Mouse (Mus musculus): ENCODE data around the gene Celsr3. TPM values are rescaled to one million over a fixed set of nuclear protein-coding genes. Genes with fewer than 3 reads are reported as not detected.
A peak's percentile ranks its signal among the peaks of the same experiment; 100 is the strongest.

Gene Celsr3
- total RNA-seq (2017) = 0.10 and 0.23 TPM in 2 replicates

GRCm38 (mm10) chr9:108825820-108826699, at the start of gene Celsr3:
Gene Celsr3, plus strand, starts transcription at chr9:108826320.
- ATAC-seq (replicated peaks; ENCODE audit: low read depth, poor library complexity, severe bottlenecking) = peak; percentile 63

- ATAC-seq (replicated peaks; ENCODE audit: low read depth, poor library complexity, severe bottlenecking) = no peak
Measured at GRCm38 (mm10) chr9:108776614-108777013, 49.5 kb upstream of the Celsr3 start.

GRCm38 (mm10) chr9:108777276-108777675, 48.8 kb upstream of the Celsr3 start:
- no peak for ATAC-seq (replicated peaks; ENCODE audit: low read depth, poor library complexity, severe bottlenecking)

GRCm38 (mm10) chr9:108780959-108781358, 45.2 kb upstream of the Celsr3 start:
- ATAC-seq (replicated peaks; ENCODE audit: low read depth, poor library complexity, severe bottlenecking) = no peak

GRCm38 (mm10) chr9:108781891-108782290, 44.2 kb upstream of the Celsr3 start:
- no peak for ATAC-seq (replicated peaks; ENCODE audit: low read depth, poor library complexity, severe bottlenecking)

GRCm38 (mm10) chr9:108782836-108783547, 43.1 kb upstream of the Celsr3 start:
- ATAC-seq (replicated peaks; ENCODE audit: low read depth, poor library complexity, severe bottlenecking) = no peak; the same call in 1 of the 2 replicates

GRCm38 (mm10) chr9:108783548-108784463, 42.3 kb upstream of the Celsr3 start, which contains the start of gene Ip6k2:
Gene Ip6k2, plus strand, starts transcription at chr9:108783796.
- peak; percentile 100 for ATAC-seq (replicated peaks; ENCODE audit: low read depth, poor library complexity, severe bottlenecking)

- no peak for ATAC-seq (replicated peaks; ENCODE audit: low read depth, poor library complexity, severe bottlenecking)
Measured at GRCm38 (mm10) chr9:108785416-108785815, 40.7 kb upstream of the Celsr3 start.

- ATAC-seq (replicated peaks; ENCODE audit: low read depth, poor library complexity, severe bottlenecking) = no peak
Measured at GRCm38 (mm10) chr9:108786494-108786893, 39.6 kb upstream of the Celsr3 start.

- ATAC-seq (replicated peaks; ENCODE audit: low read depth, poor library complexity, severe bottlenecking) = no peak
Measured at GRCm38 (mm10) chr9:108787080-108787479, 39.0 kb upstream of the Celsr3 start.

GRCm38 (mm10) chr9:108788713-108789112, 37.4 kb upstream of the Celsr3 start:
- no peak for ATAC-seq (replicated peaks; ENCODE audit: low read depth, poor library complexity, severe bottlenecking)

GRCm38 (mm10) chr9:108792307-108792706, 33.8 kb upstream of the Celsr3 start:
- ATAC-seq (replicated peaks; ENCODE audit: low read depth, poor library complexity, severe bottlenecking) = 0 out of 2 replicates have a peak, but pooled peaks have one; percentile 19

GRCm38 (mm10) chr9:108792730-108793129, 33.4 kb upstream of the Celsr3 start:
- no peak for ATAC-seq (replicated peaks; ENCODE audit: low read depth, poor library complexity, severe bottlenecking)

- no peak for ATAC-seq (replicated peaks; ENCODE audit: low read depth, poor library complexity, severe bottlenecking)
Measured at GRCm38 (mm10) chr9:108795281-108795680, 30.8 kb upstream of the Celsr3 start.

GRCm38 (mm10) chr9:108795762-108796161, 30.4 kb upstream of the Celsr3 start:
- peak; percentile 71 for ATAC-seq (replicated peaks; ENCODE audit: low read depth, poor library complexity, severe bottlenecking)

GRCm38 (mm10) chr9:108796351-108796981, 29.7 kb upstream of the Celsr3 start:
- no peak for ATAC-seq (replicated peaks; ENCODE audit: low read depth, poor library complexity, severe bottlenecking)

- ATAC-seq (replicated peaks; ENCODE audit: low read depth, poor library complexity, severe bottlenecking) = no peak
Measured at GRCm38 (mm10) chr9:108797477-108797876, 28.6 kb upstream of the Celsr3 start.

GRCm38 (mm10) chr9:108798508-108799075, 27.5 kb upstream of the Celsr3 start:
- ATAC-seq (replicated peaks; ENCODE audit: low read depth, poor library complexity, severe bottlenecking) = no peak

- no peak for ATAC-seq (replicated peaks; ENCODE audit: low read depth, poor library complexity, severe bottlenecking)
Measured at GRCm38 (mm10) chr9:108799564-108799963, 26.6 kb upstream of the Celsr3 start.
